Mouse (Mus musculus) liver, adult 2 months (tissue): ENCODE results near the gene Ntm.

Experiments used
- CTCF ChIP-seq: fragments of 200-500 bp; IDR thresholded peaks from 2 replicates; pipeline ENCODE4 v1.5.1; 2011; ENCODE audit warnings: low read depth, low read length, control low read depth
- POLR2A ChIP-seq: fragments of 200-500 bp; IDR thresholded peaks from 2 replicates; pipeline ENCODE4 v1.6.1; 2011; ENCODE audit warnings: low read length, control low read depth; ENCODE audit not compliant: insufficient read depth; ENCODE audit errors: extremely low read depth

- TF ChIP-seq CTCF, result no peak
- TF ChIP-seq POLR2A, result no peak
Measured at GRCm38 (mm10) chr9:29434611-29435010, 528.3 kb downstream of the Ntm start.
